Mouse (Mus musculus): ENCODE results near the gene Ppm1h. TPM values are rescaled to one million over a fixed set of nuclear protein-coding genes. Genes with fewer than 3 reads are reported as not detected.

The Ppm1h gene
- total and polyA plus RNA-seq, 2 experiments from 2014 or later, result 4.9 to 6.1 TPM

GRCm38 (mm10) chr10:122680387-122681084 is 2.0 kb downstream of the Ppm1h start:
- Histone ChIP-seq H3K9ac (replicated peaks; ENCODE audit: low read depth, low read length) (no peak overlapping the region), H3K9me3 (replicated peaks; ENCODE audit: control insufficient read depth, low read length) (no peaks in the 10 kb centered on the region), H3K27me3 (ENCODE audit: control insufficient read depth, insufficient read depth, low read length) (no peaks in the 10 kb centered on the region), H3K36me3 (replicated peaks; ENCODE audit: control insufficient read depth, insufficient read depth, low read length) (no peaks in the 10 kb centered on the region), H3K27ac (ENCODE audit: low read depth) (no peak overlapping the region), H3K4me2 (ENCODE audit: low read depth, low read length) (peak overlapping the region; percentile 86), H3K4me3 (ENCODE audit: low read depth, low read length) (peak overlapping the region; percentile 73), H3K4me1 (ENCODE audit: control insufficient read depth, insufficient read depth) (peaks cover 6% of the 10 kb centered on the region; the same call in 1 of the 2 replicates)
- ATAC-seq (ENCODE audit: insufficient read depth, low read depth) (no peak), DNase-seq (ENCODE audit: low spot score) (no peak)
- TF ChIP-seq EP300 (IDR thresholded peaks at IDR 0.05; ENCODE audit: low read depth), result no peak
- TF ChIP-seq CTCF (IDR thresholded peaks at IDR 0.05; ENCODE audit: low read depth), result no peak
- 9% methylated on average over 18 of the region's 19 CpGs for WGBS

GRCm38 (mm10) chr10:122681085-122681408 is 2.5 kb downstream of the Ppm1h start:
- TF ChIP-seq CTCF (IDR thresholded peaks at IDR 0.05; ENCODE audit: low read depth) (no peak), EP300 (IDR thresholded peaks at IDR 0.05; ENCODE audit: low read depth) (no peak)
- Histone ChIP-seq H3K4me1 (ENCODE audit: control insufficient read depth, insufficient read depth) (peaks cover 6% of the 10 kb centered on the region; the same call in 1 of the 2 replicates), H3K4me3 (ENCODE audit: low read depth, low read length) (no peak overlapping the region), H3K4me2 (ENCODE audit: low read depth, low read length) (no peak overlapping the region), H3K9ac (replicated peaks; ENCODE audit: low read depth, low read length) (no peak overlapping the region), H3K36me3 (replicated peaks; ENCODE audit: control insufficient read depth, insufficient read depth, low read length) (no peaks in the 10 kb centered on the region), H3K27ac (ENCODE audit: low read depth) (no peak overlapping the region), H3K27me3 (ENCODE audit: control insufficient read depth, insufficient read depth, low read length) (no peaks in the 10 kb centered on the region), H3K9me3 (replicated peaks; ENCODE audit: control insufficient read depth, low read length) (no peaks in the 10 kb centered on the region)
- 74% methylated on average over 4 of the region's 4 CpGs for WGBS
- no peak for ATAC-seq (ENCODE audit: insufficient read depth, low read depth)
- no peak for DNase-seq (ENCODE audit: low spot score)

GRCm38 (mm10) chr10:122683819-122684330 is 5.3 kb downstream of the Ppm1h start:
- no peak for TF ChIP-seq EP300 (IDR thresholded peaks at IDR 0.05; ENCODE audit: low read depth)
- no peaks in the 10 kb centered on the region for H3K27me3 ChIP-seq (ENCODE audit: control insufficient read depth, insufficient read depth, low read length)
- no peak overlapping the region for H3K4me2 ChIP-seq (ENCODE audit: low read depth, low read length)
- H3K4me1 ChIP-seq (ENCODE audit: control insufficient read depth, insufficient read depth), result peaks cover 6% of the 10 kb centered on the region; the same call in 1 of the 2 replicates
- no peak for ATAC-seq (ENCODE audit: insufficient read depth, low read depth)
- no peak overlapping the region for H3K27ac ChIP-seq (ENCODE audit: low read depth)
- H3K36me3 ChIP-seq (replicated peaks; ENCODE audit: control insufficient read depth, insufficient read depth, low read length), result no peaks in the 10 kb centered on the region
- no peak overlapping the region for H3K9ac ChIP-seq (replicated peaks; ENCODE audit: low read depth, low read length)
- H3K4me3 ChIP-seq (ENCODE audit: low read depth, low read length), result no peak overlapping the region
- WGBS, result 74% methylated on average over 5 of the region's 5 CpGs
- H3K9me3 ChIP-seq (replicated peaks; ENCODE audit: control insufficient read depth, low read length), result no peaks in the 10 kb centered on the region
- no peak for DNase-seq (ENCODE audit: low spot score)

GRCm38 (mm10) chr10:122685297-122685696 is 6.7 kb downstream of the Ppm1h start:
- no peaks in the 10 kb centered on the region for H3K9me3 ChIP-seq (replicated peaks; ENCODE audit: control insufficient read depth, low read length)
- H3K4me2 ChIP-seq (ENCODE audit: low read depth, low read length), result no peak overlapping the region
- ATAC-seq (ENCODE audit: insufficient read depth, low read depth) (no peak), DNase-seq (ENCODE audit: low spot score) (no peak)
- H3K9ac ChIP-seq (replicated peaks; ENCODE audit: low read depth, low read length), result no peak overlapping the region
- no peak overlapping the region for H3K27ac ChIP-seq (ENCODE audit: low read depth)
- 78% methylated on average over 1 of the region's 1 CpGs for WGBS
- H3K36me3 ChIP-seq (replicated peaks; ENCODE audit: control insufficient read depth, insufficient read depth, low read length), result no peaks in the 10 kb centered on the region; the same call in 1 of the 2 replicates
- H3K4me1 ChIP-seq (ENCODE audit: control insufficient read depth, insufficient read depth), result peaks cover 4% of the 10 kb centered on the region; the same call in 1 of the 2 replicates
- H3K4me3 ChIP-seq (ENCODE audit: low read depth, low read length), result no peak overlapping the region
- no peaks in the 10 kb centered on the region for H3K27me3 ChIP-seq (ENCODE audit: control insufficient read depth, insufficient read depth, low read length)
- no peak for TF ChIP-seq EP300 (IDR thresholded peaks at IDR 0.05; ENCODE audit: low read depth)
- no peak for TF ChIP-seq CTCF (IDR thresholded peaks at IDR 0.05; ENCODE audit: low read depth)

GRCm38 (mm10) chr10:122685836-122686531 is 7.4 kb downstream of the Ppm1h start:
- no peak for DNase-seq (ENCODE audit: low spot score)
- no peak for ATAC-seq (ENCODE audit: insufficient read depth, low read depth)
- Histone ChIP-seq H3K27ac (ENCODE audit: low read depth) (no peak overlapping the region), H3K4me3 (ENCODE audit: low read depth, low read length) (no peak overlapping the region), H3K9me3 (replicated peaks; ENCODE audit: control insufficient read depth, low read length) (no peaks in the 10 kb centered on the region), H3K9ac (replicated peaks; ENCODE audit: low read depth, low read length) (no peak overlapping the region), H3K4me2 (ENCODE audit: low read depth, low read length) (no peak overlapping the region), H3K36me3 (replicated peaks; ENCODE audit: control insufficient read depth, insufficient read depth, low read length) (no peaks in the 10 kb centered on the region; the same call in 1 of the 2 replicates), H3K4me1 (ENCODE audit: control insufficient read depth, insufficient read depth) (no peaks in the 10 kb centered on the region), H3K27me3 (ENCODE audit: control insufficient read depth, insufficient read depth, low read length) (no peaks in the 10 kb centered on the region)
- TF ChIP-seq EP300 (IDR thresholded peaks at IDR 0.05; ENCODE audit: low read depth) (no peak), CTCF (IDR thresholded peaks at IDR 0.05; ENCODE audit: low read depth) (no peak)
- WGBS, result 90% methylated on average over 19 of the region's 19 CpGs
